Mouse (Mus musculus): ENCODE measurements around the gene Emg1.
"Not testable (repeated sequence)": the region's sequence is repeated elsewhere in the genome, so short reads cannot be mapped to it uniquely, and the experiment has no call there.

The Emg1 gene

DNA sequence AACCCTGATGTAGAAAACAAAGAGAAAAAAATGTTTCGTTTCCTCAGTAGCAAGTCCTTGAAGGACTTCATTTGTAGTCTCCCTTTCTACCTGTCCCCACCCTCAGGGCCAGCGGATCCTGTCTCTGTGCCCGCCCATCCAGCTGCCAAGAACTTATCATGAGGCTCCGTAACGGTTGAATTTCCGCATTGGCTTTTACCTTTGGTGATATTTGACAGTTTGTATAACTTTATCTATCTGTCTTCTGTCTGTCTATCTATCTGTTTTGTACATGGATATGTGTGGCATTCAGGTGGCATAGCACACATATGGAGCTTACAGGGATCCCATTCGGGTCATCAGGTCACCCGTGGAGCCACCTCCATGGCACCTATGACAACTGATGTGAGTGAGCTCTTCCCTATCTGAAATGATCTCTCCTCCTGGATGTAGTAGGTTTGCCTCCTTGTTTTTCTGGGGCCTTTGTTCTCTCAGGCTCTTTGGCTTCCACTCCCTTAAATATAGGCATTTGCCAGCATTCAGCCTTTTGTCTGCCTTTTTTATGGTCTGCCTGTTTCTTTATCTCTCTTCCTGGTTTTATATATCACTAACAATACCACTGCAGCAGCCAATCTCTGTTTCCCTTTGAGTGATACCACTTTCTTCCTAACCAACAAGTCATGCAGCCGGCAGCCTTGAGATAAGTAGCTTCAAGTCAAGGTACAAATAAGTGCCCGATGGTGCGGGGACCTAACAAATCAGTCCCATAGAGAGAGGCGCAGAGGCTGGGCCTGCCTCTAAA, 26.2 kb downstream of the Emg1 start:
- CTCF ChIA-PET: no interaction called here

DNA sequence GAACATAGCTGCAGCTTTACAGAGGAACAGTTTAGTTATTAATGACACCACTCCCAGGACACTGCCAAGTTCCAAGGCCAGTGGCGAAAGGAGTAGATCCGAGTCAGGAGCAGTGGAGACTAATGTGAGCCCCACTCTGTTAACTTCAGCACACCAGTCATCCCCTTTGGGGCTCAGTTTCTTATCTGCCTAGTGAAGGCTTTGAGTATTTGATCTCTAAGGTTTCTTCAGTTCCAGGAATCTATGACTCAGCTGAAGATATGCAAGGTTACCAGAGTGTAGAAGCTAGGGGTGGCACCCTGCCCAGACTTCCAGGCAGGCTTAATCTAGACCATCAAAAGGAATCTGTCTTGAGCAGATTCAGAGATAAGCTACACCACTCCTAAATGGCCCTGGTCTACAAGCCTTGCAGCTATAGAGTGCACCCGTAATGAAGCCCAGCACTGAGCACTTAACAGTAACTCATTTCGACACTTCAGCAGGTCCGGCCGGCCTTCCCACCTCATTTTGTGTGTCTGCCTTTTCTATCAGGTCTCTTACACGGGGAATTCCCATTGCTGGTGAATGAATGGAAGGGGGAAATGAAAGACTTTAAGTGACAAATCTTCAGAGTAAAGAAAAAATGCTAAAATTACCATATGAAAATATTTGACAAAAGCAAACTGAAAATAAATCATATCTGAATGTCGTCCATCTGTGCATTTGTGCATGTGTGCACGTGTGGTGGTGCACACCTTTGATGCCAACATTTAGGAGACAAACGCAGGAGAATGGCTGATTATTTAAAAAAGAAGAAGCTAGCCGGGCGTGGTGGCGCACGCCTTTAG, 28.2 kb downstream of the Emg1 start:
- CTCF ChIA-PET: interaction anchor here (0.9 kb wide), 1 partner anchor 19 kb away, joined by 3 read pairs; no protein-coding TSS in a partner anchor

DNA sequence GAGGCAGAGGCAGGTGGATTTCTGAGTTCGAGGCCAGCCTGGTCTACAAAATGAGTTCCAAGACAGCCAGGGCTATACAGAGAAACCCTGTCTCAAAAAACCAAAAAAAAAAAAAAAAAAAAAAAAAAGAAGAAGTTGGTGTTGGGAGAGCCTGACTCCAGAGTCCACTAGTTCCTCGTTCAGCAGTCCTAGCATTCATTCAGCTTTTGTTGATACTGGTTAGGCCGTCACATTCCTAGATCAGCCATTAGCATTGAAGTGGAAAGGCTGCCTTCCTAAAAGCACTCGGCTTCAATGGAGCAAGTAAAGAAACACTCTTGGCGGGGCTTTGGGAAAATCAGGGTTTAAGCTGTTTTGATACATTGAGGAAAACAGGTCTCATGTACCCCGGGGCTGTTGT, 29.7 kb downstream of the Emg1 start:
- CTCF ChIA-PET: not testable (repeated sequence)

DNA sequence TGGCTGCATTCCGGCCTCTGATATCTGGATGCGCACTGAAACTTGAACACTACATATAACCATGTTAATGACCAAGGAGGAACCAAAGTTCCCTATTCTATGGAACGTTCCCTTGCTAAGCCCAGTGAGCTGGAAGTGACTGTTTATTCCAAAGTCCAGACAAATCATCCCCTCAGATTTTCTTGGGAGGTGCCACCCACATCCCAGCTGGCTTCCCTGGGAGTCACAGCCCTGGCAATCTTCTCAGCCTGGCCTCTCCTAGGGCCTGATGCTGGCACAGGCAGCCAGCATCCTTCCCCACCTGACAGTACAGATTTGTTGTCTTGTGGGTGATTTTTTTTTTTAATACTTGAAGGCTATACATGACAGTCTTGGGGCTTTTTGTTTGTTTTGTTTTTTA, 32.5 kb downstream of the Emg1 start:
- CTCF ChIA-PET: no interaction called here

DNA sequence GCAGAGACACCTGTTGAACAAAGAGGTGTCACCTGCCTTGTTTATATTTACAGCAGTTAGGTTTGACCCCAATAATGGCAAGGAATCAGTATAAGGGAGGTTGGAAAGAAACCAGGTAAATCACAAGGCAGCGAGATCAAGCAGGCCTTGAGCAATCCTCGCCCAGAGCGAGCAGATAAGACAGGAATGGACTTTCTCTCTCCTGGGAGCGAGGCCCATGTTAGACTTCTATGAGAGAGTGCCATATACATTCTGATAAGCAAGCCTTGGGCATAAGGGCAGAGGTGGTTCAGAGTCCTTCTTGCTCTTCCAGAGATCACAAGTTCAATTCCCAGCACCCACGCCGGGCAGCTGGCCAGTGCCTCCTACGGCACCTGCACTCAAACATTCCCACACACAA, 33.2 kb downstream of the Emg1 start:
- CTCF ChIA-PET: no interaction called here

DNA sequence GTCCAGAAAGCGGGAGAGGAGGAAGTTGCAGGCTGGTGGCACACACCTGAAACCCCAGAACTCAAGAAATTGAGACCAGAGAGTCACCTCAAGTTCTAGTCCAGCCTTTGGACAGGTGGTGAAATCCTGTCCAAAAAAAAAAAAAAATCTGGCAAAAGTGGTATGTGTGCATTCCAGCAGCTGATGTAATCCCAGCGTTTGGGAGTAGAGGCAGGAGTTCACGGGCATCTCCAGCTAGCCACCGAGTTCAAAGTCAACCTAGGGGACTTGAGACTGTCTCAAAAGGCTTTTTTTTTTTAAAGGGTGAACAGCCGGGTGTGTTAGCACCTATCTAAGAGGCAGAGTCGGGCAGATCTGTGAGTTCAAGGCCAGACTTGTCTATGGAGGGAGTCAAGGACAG, 35.8 kb downstream of the Emg1 start:
- CTCF ChIA-PET: no interaction called here

DNA sequence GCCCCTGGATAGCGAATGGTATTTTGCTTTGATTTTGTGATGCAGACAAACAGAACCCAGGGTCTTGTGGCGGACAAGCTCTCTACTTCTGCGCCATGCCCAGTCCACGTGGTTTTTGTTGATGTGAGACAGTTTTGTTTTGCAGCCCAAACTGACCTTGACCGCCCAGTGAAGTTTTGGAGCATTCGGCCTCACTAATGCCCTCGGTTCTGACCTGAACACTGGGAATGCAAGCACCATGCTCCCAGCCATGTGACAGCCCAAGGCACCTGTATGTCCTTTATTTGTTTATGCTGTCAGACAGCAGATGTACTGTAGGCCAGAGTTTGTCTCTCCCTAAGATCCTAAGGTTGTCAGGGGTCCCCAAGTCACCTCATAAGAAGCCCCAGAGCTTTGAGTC, 37.4 kb downstream of the Emg1 start:
- CTCF ChIA-PET: interaction anchor here (0.7 kb wide), 1 partner anchor 34 kb away, joined by 3 read pairs; no protein-coding TSS in a partner anchor

DNA sequence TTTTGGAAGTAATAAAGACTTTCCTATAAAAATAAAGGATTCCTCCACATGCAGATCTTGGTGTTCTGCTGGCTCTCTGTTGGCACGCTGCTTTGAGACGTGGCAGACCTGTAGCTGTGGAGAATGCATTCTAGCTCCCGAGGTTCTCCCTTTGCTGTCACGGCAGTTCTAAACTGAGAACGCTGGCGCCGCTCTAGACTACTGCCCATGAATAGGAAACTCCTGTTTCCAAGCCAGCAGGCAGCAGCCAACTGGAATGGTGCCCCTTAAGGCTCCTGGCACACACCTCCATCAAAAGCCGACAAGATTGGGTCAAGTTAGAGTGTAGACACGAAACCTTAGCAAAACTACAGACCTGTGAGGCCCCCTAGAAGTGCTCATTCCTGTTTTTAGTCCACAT, 38.4 kb downstream of the Emg1 start:
- CTCF ChIA-PET: interaction anchor here (0.7 kb wide), 1 partner anchor 35 kb away, joined by 3 read pairs; no protein-coding TSS in a partner anchor

DNA sequence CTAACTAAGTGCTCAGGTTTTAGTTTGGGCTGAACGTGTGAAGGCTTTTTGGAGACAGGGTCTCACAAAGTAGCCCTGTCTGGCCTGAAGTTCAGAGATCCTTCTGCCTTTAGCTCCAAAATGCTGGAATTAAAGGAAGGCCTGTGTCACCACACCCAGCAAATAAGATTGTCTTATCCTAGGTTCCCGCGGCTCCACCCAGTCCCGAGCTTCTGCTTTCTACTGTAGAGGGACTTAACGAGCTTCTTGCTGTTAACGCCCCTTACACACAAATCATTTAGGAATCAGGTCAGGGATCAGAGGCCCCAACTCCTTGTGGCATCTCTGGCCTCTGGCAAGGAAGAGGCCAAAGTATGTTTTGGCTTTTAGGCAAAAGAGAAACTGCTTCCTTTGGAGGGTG, 39.9 kb downstream of the Emg1 start:
- CTCF ChIA-PET: interaction anchor here (0.7 kb wide), 1 partner anchor 20 kb away, joined by 5 read pairs; no protein-coding TSS in a partner anchor

DNA sequence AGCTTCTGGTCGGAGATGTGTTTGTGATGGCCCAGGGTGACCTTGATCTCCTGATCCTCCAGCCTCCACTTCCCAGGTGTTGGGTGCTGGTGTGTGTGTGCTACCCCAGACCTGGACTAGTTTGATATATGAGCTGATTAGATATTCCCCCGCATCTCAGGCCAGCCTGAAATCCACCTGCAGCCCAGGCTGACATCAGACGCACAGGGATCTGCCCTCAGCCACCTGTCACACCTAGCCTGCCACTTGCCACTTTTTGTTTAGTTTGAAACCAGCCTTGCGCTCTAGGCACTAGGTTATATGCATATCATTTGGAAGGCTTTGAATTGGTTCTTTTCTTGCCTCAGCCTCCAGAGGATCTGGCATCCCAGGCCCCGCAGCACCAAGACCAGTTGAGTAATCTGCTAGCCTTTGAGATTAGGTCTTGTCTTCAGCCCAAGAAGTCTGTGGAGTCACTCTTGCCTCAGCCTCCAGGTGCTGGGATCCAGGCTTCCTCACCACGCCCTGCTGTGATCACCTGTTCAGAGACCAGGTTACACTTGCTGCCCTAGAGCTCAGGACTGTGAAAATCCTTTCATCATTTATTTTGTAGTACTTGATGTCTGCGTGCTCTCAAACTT, 41.6 kb downstream of the Emg1 start:
- CTCF ChIA-PET: no interaction called here

DNA sequence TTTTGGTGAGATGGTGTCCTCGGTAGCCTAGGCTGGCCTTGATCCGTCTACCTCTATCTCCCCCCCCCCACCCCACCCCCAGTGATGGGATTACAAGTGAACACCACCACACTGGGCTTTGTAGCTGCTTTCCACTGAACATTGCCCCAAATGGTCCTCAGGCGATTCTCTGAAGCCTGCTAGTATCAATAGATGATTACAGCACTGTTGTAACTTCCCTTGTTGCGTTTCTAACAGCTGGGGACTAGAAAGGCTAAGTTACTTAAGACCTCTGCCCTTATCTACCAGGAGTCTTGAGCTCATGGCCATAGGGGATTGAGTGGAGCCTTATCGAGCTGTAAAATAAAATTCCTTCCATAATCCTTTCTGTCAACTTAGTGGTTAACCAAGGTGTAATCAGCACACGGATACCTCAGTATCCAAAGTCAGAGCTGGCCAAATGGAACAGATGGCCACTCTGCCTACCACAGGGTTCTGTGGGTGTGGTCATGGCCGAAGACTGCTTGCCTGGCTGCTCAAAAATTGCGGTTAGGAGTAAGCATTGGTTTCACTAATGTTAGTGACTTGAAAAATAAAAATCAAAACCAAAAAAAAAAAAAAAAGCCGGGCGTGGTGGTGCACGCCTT, 42.6 kb downstream of the Emg1 start:
- CTCF ChIA-PET: no interaction called here

DNA sequence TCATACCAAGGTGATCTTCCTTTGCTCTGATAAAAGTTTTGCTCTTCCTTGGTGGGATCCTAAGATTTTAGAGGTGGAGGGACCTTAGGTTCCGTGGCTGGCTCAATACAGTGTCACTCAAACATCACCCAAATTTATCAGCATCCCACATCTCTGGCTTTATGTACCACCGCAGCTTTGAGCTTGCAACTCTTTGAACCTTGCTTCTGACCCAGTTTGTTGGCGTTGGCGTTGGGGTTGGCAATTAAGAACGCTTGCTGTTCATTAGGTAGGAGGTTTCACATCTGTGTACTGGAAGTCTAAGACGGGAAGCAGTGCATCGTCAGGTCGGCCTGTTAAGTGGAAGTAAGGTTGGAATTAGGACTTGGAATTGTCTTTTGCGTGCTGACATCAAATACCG, 47.0 kb downstream of the Emg1 start:
- CTCF ChIA-PET: no interaction called here

DNA sequence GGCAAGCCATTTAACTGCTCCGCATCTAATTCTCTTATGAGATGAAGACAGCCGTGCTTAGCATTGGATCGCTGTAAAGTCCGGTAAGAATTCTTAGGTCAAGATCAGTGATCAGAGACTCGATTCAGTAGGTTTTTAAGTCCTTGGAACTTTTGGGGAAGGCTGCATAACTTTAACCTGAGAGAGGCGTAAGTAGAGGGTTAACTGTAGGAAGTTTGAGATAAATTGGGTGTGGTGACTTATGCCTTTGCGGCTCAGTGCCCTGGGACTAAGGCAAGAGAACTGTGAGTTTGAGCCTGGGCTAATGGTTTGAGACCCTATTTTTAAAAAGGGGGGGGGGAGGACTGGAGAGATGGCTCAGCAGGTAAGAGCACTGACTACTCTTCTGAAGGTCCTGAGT, 47.7 kb downstream of the Emg1 start:
- CTCF ChIA-PET: no interaction called here

DNA sequence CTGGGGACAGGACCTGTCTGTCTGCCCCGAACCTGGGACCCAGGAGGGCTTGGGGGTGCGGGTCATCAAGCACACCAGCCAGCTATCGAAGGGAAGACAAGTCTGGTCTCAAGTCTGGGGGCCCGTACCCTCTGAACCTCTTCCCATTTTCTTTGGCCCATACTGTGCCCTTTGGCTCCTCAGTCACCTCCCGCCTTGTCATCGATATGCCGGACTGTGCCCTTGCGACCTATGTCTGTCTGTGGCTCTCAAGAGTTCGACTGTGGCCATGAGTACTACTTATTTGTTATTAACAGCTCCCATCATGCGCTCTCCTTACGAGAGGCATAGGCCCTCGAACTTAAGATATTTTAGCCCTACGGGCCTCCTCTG, 48.6 kb downstream of the Emg1 start:
- CTCF ChIA-PET: interaction anchor here (1.1 kb wide), 1 partner anchor 32 kb away, joined by 3 read pairs; no protein-coding TSS in a partner anchor

DNA sequence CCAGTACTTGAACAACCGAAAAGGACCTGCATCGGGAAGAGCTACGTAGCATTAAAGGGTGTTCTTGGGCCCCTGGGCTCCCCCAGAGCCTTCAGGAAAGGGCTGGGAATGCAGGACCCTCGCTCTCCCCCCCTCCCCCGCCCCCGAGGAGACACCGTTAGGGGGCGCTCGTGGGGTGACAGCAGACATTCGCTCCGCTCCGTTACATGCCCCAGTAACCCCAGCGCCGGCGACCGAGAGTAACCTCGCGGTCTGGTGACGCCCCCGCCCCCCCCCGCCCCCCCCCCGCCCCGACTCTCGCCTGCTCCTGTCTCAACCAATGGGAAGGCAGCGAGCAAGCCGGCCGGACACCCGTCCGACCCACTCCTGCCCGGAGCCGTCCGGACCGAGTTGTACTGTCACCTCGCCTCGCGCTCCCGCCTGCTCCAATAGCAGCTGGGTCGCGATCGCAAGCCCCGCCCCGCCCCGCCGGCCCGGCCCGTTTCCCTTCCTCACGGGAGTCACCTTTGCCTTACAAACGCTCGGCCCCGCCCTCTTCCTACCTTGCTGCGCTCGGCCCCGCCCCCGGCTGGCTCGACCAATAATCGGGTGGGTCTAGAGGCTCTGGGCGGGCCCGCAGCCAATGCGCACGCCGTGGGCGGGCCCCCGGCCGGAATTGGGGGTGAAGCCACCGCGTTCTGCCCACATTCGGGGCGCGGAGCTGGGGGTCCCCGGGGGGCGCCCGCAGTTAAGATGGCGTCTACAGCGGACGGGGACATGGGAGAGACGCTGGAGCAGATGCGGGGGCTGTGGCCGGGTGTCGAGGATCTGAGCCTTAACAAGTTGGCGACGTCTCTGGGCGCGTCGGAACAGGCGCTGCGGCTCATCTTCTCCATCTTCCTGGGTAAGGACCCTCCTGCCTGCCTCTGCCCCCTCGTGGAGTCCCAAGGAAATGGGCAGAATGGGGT, 49.2 kb downstream of the Emg1 start, which contains the start of gene Lpcat3:
Gene Lpcat3 (plus strand): TSS at position 551 of the 947 bp plus-strand sequence.
- CTCF ChIA-PET: interaction anchor here (1.1 kb wide), 1 partner anchor 33 kb away, joined by 3 read pairs; no protein-coding TSS in a partner anchor

DNA sequence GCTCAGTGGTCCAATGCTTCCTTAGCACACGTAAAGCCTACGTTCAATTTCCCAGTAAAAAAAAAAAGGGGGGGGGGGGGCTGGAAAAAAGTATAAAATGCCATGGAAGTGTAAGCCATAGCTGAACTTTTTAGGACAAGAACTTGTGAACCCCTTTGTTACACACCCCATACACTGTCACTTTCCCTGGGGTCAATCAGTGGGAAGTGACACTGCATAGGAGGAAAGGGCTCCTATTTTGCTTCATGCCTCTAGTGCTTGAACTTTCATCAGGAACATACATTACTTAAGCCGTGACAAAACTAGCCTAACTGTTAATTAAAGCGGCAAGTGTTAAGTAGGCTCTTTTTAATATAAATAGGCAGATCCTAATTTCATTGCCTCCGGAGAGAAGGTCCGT, 50.0 kb downstream of the Emg1 start:
- CTCF ChIA-PET: interaction anchor here (0.9 kb wide), 1 partner anchor 97 kb away, joined by 3 read pairs; no protein-coding TSS in a partner anchor

DNA sequence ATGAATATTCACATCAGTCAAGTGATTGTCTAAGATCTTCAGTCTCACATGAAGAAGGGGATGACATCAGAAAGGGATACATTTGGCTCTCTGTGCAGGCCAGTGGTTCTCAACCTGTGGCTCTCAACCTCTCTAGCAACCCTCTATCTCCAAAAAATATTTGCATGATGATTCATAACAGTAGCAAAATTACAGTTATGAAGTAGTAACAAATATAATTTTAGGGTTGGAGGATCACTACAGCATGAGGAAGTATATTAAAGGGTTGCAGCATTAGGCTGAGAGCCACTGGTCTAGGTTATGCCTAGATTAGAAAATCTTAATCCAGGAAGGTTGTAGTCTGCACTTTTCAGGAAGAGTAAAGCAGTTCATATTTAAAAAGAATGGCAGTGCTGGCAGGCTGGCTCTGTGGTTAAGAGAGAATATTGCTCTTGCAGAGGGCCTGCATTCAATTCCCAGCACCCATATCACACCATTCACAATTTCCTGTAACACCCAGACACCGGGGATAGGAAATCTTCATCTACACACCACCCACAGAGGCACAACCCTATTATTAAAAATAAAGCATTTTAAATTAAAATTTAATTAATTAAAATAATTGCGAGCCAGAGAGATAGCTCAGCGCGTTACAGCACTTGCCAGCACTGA, 50.7 kb downstream of the Emg1 start:
- CTCF ChIA-PET: interaction anchor here (0.9 kb wide), 1 partner anchor 98 kb away, joined by 3 read pairs; no protein-coding TSS in a partner anchor

DNA sequence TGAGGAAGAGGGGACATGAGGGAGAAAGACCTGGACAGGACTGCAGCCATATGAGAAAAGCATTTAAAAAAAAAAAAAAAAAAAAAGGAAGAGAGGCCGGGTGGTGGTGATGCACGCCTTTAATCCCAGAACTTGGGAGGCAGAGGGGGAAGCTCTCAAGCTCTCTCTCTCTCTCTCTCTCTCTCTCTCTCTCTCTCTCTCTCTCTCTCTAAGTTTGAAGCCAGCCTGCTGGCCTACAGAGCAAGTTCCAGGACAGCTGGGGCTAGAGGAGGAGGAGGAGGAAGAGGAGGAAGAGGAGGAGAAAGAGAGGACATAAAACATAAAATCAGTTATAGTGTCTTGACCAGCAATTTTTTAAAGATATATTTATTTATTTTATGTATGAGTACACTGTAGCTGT, 53.9 kb downstream of the Emg1 start:
- CTCF ChIA-PET: interaction anchor here (0.7 kb wide), 2 partner anchors 35 to 63 kb away, joined by 3 to 8 read pairs; no protein-coding TSS in a partner anchor

DNA sequence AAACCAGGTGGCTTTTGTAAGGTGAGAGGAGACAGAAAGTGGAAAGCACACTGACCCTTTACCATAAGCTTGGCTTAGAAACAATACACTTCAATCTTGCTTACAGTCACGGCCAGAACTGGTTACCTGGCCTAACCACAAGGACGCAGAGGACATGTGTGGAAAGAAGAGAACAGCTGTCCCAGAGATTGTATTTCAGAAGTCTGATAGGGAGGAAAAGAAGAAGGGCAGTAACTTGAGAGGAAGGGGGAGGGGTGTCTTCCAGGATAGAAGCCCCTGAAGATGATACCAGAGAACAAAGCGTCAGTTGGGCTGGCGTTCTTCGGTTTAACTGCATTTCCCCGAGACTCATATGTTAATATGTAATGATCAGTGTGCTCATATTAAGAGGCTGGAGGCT, 56.1 kb downstream of the Emg1 start:
- CTCF ChIA-PET: no interaction called here
